Mouse (Mus musculus) ZHBTc4 (cell line): ENCODE measurements around the gene Hmgcs1.
A peak's percentile ranks its signal among the peaks of the same experiment; 100 is the strongest.
"Not testable (repeated sequence)": the region's sequence is repeated elsewhere in the genome, so short reads cannot be mapped to it uniquely, and the experiment has no call there.

Source experiments
- DNase-seq: peaks from one replicate; pipeline ENCODE4 v3.0.0-alpha.2; 2011; ENCODE audit warnings: low read depth, low spot score

The Hmgcs1 gene

DNA sequence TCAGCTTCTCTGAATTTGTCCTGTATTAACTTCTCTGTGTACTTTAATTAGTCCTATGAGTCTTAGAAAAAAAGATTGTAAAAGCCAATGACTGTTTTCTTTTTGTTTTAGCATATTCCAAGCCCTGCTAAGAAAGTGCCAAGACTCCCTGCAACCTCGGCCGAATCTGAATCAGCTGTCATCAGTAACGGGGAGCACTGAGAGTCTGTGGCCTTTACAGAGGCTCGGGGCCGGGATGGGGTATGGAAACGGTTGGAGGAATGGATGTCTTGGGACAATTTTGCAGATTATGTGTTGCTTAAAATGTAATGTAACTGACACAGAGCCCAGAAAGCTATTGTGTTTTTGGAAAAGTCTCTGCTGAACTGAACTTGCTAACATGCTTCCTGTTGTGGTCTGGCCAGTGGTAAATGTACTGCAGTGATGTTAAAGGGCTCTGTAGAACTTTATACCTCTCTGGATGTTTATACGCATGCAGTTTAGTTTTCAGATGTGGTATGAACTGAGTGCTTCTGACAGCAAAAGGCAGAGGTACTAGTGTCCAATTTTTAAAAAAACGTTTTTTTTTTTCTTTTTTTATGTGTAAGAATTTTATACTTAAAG lies 16.2 kb downstream of the Hmgcs1 start:
- not testable (repeated sequence) for DNase-seq

DNA sequence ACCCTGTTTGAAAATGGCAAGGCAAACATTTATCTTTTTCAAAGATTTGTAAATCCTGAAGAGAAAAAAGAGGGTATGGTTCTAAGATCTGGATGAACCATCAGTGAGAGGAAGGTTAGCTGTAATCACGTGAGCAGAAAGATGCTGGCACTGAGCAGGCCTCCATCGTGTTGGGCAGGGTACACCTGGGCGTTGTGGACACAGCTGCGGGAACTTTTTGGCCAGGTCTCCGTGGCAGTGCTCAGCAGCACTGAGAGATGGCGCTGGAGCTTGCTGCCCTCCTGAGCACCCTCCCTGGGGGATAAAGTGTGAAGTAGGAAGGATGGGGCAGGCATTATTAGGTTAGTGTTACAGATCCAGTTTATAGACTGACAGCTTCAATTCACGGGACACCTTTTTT lies 16.8 kb downstream of the Hmgcs1 start:
- DNase-seq, result no peak

DNA sequence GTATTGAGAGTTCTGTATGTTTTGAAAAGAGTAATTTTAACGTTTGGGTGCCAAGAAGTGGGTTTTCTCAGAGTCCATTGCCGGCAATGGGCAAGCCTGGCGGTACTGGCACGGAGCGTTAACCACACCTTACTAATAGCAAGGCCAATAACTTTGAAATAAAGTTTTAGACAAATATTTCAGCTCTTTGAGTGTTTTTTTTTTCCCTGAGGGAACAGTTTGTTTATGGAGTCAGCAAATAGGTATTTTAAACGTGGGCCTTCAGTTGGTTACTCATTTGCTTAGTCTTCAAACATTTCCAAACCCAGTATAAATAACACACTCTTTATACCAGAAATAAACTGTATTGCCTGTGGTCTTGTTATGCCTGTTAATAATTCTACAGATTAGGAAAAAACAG lies 17.7 kb downstream of the Hmgcs1 start:
- DNase-seq, result no peak

DNA sequence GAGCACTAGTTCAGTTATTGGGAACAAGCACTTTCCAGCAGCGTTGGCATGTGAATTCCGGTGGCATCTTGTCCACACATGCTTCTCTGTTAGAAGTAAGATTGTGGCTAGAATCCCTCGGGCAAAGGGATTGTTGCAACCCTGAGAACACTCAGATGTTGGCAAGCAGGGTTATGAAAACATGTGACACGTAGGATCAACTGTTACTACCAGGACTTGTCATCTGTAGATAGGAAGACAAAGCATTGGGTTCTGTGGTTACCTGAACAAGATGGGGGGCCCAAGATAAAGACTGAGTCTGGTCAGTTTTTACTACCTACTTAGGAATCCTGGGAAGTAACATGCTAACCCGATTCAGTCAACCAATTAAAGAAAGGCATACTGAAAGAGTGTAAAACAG lies 18.8 kb downstream of the Hmgcs1 start:
- no peak for DNase-seq

DNA sequence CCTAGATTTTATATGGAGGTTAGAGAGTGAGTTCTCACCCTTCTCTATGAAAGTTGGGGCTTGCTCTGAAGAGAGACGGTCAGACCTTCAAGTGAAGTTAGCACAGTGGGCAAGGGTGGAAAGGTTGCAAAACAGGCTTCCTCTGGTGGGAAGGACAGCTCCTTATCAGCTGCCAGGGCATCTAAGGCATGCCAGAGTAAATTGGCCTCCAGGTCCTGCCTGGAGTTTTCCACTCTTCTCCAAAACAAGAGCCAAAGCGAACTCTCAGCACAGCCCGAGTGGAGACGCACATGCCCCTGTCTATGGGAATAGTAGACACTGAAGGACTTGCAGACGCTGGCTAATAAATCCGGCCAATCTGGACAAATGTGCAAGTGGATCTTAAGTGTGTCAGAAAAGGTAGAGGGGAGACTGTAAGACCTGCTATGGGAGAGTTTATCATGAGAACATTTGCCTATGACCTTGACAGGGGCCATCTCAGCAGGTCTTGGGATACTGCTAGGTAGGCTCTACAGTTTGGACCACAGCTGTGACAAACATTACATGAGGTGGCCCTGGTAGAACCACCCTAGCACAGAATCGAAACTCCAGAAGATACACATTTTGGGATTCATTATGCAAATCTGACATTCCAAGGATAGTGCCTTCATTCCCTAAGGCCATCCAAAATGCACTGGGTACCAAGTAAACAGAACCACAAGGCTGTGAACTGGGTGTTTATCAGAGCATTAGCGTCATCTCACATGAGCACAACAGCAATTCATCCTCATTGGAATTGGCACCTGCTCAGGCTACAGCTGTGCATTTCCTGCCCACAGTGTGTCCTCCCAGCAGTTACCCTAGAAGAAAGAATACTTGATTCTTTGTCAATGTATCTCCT lies 19.4 kb downstream of the Hmgcs1 start:
- no peak for DNase-seq

DNA sequence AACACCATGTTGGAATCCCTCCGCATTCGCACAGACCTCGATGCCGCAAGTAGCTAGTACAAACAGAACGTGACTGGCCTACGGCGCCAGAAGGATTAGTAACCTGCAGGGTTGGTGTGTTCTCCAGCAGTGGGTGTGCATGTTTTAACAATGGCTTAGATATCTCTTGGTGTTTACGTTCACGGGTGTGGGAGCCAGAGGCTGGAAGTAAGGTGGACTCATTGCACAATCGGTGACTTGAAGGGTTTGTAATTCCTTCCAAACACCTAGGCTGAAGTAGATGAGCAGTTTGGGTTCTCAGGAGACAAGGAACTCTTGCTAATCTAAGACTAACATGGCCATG lies 20.1 kb downstream of the Hmgcs1 start:
- DNase-seq, result no peak

DNA sequence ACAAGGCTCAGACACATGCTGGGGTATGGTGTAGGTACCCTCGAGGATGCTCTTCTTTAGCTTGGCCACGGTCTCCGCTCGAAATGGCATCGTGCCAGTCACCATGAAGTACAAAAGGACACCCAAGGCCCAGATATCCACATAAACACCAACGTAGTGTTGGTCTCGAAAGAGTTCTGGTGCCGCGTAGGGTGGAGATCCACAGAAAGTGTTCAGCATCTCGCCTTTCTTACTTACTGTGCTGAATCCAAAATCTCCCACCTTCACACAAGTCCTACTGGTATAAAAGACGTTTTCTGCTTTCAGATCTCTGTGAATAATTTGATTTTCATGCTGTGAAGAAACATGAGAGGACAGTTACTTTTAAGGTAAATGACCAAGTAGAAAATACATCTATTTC lies 22.3 kb downstream of the Hmgcs1 start:
- no peak for DNase-seq

DNA sequence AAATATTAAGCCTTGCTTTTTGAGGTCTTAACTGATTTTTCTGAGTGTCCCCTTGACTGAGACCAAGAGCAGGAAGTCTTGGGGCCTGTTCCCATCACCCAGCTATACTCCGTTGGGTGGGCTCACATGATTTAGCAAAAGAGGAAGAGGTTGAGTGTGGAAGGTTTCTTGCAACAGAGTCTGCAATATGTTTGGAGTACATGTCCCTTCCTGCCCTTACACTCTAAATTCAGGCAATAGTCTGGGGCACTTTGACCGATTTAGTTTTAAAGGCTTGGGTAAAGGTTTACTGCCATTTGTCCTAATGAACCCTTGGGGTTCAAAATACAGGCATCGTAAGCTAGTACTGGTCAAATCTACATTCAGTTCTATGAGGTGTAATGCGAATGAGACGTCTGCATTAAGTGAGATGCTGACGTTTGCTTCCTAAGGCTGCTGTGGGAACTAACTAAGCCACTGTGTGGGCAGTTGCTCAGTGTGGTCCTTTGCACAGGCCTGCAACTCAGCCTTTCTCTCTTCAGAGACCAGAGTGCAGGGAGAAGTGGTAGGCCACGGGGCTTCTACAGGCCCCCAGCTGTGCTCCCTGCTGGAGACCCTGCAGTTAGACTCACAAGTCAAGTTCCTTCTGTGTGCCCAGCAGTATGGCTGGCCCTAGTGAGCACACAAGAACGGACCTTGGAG lies 23.1 kb downstream of the Hmgcs1 start:
- no peak for DNase-seq

DNA sequence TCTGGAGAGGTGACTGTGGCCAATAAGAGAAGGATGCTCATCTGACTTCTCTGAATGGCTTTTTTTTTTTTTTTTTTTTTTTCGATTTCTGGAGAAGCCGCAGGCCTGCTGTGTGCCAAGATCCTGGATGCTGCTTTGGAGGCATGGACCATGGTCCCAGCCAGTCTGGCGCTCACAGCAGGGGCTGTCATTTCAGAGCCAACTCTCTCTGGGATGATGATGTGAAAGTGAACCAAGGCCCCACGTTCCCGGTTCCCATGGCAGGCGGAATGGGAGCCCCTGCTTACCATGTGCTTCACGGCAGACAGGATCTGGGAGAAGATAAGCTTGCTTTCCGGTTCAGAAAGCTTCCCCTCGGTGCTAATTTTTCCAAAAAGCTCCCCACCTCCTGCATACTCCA lies 23.6 kb downstream of the Hmgcs1 start:
- no peak for DNase-seq

DNA sequence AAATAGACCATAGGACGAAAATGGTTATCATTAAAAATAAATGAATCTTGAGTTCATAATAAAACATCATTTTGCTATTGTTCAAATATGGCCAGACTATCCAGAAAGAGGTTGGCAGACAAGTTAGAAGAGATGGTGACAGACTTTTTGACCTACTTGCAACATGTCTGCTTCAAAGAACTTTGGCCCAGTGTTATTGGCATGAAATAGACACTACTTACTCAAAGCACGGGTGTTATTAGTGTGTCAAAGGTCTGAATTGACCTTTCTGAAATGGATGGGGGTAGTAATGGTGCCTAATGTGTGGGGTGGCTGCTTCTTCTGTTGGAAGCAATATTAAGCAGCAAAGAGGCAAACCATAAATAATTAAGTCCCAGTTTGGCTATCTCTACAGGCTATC lies 25.9 kb downstream of the Hmgcs1 start:
- DNase-seq, result no peak

DNA sequence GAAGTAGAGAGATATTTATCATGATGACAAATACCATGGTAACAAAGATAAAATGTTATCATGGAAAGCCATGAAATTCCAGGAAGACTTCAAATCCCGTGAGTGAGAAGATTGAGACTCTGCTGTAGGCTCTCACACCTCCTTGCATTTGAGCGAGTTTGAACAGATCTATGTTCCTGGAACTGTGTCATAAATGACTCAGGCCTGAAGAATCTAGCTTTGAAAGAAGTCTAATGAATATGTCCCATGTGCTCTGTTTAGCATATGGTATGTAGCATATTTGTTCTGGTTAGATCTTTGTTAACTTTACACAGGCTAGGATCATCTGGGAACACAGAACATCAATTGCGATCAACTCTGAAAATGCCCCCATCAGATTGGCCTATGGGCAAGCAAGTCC lies 32.3 kb downstream of the Hmgcs1 start:
- DNase-seq, result no peak

DNA sequence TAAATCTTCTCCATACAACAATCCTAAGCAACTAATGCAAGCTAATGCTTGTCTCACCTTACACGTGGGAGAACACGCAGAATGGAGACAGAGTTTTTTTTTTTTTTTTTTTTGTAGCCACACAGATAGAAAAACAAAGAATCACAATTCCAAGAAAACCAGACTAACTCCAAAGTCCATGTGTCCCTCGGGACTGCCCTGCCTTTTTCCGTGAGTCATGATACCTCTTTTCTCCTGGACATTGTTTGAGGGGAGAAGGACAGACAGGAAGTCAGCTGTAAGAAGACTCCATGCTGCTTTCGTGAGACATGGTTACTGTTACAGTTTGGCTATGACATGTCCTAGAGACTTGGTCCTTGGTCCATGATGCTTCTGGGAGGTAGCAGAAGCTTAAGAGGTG lies 33.2 kb downstream of the Hmgcs1 start:
- no peak for DNase-seq

DNA sequence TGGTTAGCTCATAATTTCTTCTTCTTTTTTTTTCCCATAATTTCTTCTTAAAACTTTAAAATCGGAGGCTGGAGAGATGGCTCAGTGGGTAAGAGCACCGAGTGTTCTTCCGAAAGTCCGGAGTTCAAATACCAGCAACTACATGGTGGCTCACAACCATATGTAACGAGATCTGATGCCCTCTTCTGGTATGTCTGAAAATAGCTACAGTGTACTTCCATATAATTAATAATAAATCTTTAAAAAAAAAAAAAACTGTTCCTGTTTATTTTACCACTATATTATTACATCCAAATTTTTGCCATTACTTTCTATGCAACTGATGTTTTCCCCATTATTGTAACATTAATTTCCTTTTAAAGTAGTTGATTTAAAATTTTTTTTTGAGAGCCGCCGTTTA lies 34.4 kb downstream of the Hmgcs1 start:
- no peak for DNase-seq

DNA sequence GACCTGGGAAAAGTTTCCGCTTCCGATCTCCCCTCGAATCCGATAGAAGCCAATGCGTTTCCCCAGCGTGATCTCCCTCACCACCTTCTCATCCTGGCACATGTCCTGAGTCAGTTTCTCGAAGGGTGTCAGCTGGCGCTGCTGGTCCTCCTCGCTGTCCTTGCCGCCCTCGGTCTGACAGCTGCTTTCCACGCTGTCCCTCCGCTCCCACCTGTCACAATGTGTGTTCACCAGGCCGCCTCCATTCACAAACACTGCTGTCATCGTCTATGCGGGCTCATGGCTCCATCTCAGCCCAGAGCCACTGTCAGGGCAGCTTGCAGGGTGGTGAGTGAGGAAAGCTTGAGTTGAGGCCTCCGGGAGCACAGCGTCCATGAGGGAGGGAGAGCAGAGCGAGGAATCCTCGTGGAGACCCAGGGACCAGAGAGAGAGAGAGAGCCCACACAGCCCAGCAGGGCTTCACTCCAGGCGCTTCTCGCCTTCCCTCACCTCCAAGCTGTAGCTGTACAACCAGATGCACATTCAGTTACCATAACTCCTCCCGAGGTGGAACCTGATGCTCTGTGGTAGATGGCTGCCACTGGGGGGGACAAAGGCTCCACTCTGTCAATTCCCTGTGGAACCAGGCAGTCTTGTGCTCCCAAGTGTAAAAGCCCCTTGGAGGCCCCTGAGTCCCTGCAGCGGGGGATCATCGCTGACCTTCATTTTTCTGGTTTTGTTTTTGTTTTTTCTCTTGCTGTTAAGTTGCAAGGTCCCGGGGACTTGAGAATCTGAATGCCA lies 37.6 kb downstream of the Hmgcs1 start:
- no peak for DNase-seq

DNA sequence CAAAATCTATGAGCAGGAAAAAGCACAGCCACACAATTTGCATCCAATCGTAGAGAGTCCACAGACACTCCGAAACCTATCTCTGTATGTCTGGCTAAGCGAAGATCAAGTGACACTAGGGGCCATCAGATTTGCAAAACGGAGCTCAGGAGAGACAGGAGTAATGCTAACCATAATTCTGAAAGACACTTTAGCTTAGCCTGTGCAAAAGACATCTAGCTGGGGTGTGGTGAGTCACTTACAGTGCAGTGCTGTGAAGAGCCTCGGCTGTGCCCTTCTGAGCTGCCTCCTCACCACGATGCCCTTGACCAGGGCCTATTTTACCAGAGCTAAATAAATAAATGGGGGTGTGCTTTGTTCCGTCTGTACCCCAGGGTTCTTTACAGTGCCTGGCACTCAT lies 39.2 kb downstream of the Hmgcs1 start:
- DNase-seq, result no peak

DNA sequence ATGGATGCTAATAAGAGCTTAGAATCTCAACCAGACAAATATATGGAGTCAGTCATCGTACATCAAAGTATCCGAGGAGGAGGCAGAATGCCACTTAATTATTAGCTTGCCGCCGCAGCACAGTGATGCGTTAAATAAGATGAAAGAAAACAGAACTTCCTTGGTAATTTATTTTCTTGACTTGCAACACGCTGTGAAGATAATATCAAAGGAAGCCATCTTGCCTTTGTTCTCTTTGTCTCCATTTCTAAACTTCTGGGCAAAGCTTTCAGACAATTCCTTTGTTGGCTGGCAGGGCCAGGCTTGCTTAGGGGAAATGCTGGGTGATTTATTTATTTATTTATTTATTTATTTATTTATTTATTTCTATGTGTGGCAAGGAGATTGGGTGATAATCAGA lies 41.3 kb downstream of the Hmgcs1 start:
- DNase-seq, result no peak

DNA sequence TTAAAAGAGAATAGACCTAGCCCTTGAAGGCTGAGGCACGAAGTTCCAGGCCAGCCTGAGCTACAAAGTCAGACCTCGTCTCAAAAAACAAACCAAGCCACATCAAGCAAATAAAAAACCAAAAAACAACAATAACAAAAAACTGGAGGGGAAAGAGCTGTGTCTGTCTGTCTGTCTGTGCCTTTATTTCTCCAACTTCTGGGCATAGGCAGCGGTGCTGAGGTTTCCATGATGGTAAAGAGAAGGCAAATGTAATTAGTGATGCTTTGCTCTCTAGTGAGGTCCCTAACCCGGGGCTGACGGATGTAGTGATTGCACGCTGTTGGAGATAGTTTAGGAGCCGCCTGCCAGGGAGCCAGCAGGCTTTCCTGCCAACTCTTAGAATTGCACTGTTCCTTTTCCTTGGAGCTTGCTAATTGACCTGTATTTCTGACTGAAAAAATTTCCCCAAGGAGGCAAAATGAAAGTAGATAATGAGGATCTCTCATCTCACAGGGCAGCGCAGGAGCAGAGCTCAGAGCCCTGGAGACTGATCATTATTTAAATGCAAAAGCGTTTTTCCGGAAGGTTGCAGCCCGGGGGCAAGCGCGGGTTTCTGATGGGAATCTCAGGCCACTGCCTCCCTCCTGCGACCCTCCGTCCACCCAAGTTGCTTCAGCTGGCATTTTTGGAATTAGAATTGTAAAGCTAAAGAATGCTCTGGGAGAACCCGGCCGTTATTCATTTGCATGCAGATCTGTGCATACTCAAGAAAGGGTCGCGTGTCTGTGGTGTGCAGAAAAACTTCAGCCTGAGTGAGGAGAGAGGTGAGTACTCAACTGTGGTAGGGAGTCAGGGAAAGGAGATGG lies 51.4 kb downstream of the Hmgcs1 start:
- peak; percentile 25 for DNase-seq

DNA sequence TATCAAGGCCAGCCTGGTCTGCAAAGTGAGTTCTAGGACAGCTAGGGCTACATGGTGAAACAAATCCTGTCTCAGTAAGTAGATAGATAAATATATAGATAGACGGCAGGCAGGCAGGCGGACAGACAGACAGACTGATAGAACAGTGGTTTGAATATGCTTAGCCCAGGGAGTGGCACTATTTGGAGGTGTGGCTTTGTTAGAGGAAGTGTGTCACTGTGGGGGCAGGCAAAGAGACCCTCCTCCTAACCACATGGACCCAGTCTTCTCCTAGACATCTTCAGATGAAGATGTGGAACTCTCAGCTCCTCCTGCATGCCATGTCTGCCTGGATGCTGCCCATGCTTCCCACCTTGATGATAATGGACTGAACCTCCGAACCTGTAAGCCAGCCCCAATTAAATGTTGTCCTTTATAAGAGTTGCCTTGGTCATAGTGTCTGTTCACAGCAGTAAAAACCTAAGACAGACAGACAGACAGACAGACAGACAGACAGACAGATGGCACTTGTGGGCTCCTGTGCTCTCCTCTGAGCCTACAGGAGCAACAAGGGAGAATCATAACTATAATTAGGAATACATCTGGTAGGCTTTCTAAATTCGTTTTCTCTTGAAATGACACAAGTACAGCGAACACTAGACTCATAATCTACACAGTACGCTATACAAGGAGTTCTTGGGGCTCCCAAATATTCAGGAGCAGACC lies 52.7 kb downstream of the Hmgcs1 start:
- DNase-seq, result no peak

DNA sequence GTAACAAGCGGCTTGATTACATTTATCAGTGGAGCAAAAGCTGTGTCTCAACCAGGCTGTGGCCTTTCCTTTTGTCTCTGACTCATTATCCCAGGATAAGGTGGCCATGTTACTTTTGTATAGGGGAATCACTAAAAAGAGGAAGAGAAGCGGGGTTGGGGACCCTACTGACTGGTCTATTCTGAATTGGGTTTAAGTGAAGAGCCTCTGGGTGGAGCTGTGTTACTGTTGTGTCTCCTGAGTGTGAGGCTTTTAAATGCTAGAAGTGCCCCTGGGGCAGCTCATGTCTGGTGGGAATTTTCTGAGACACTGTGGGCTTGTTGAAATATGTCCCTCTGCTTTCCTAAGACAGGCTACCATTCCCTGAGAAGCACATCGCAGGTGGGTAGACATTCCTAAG lies 53.3 kb downstream of the Hmgcs1 start:
- DNase-seq, result no peak

DNA sequence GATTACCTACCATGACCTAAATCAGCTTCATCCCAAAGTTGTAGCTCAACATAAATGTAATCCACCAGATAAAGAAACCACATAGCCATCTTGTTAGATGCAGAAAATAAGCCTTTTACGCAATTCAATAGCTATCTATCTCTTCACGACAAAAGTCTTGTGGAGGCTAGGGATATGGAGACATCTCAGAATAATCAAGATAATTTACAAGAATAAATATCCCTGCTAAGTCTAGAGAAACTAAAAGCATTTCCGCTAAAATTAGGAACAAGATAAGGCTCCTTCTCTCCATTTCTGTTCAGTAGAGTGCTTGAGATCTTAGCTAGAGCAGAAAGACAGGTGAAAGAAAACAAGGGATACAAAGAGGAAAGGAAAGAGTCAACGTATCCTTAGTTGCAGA lies 56.8 kb downstream of the Hmgcs1 start:
- DNase-seq, result no peak
